Mouse (Mus musculus): ENCODE measurements around the gene Rap2c. TPM values are rescaled to one million over a fixed set of nuclear protein-coding genes. Genes with fewer than 3 reads are reported as not detected.

Gene Rap2c
- polyA plus RNA-seq, 1 experiment, result 8.3 TPM

GRCm38 (mm10) chrX:51058741-51059140, 40.9 kb upstream of the Rap2c start:
- H3K79me2 ChIP-seq (ENCODE audit: control insufficient read depth, insufficient read depth), result no peaks in the 10 kb centered on the region
- no peak overlapping the region for H3K4me3 ChIP-seq
- H3K4me2 ChIP-seq (ENCODE audit: low read depth), result no peak overlapping the region
- H3ac ChIP-seq (ENCODE audit: control insufficient read depth, insufficient read length), result no peak overlapping the region
- no peaks in the 10 kb centered on the region for H3K36me3 ChIP-seq (ENCODE audit: control insufficient read depth, insufficient read depth)
- no peak for TF ChIP-seq USF1 (IDR thresholded peaks at IDR 0.05; ENCODE audit: low read depth)
- no peak for TF ChIP-seq MYOD1 (IDR thresholded peaks at IDR 0.05; ENCODE audit: control insufficient read depth in 1 of 3, insufficient read length in 2 of 3, low read depth in 2 of 3)
- no peak for TF ChIP-seq SRF (IDR thresholded peaks at IDR 0.05; ENCODE audit: control insufficient read depth, insufficient read length, low read depth)
- TF ChIP-seq POLR2AphosphoS2 (IDR thresholded peaks at IDR 0.05; ENCODE audit: insufficient read length, low read depth), result no peak
- no peak for TF ChIP-seq MAX (IDR thresholded peaks at IDR 0.05; ENCODE audit: low read depth)
- no peak for TF ChIP-seq TCF3 (IDR thresholded peaks at IDR 0.05; ENCODE audit: insufficient read length, low read depth)
- TF ChIP-seq CEBPB (IDR thresholded peaks at IDR 0.05; ENCODE audit: insufficient read depth, poor library complexity, severe bottlenecking), result no peak
- no peaks in the 10 kb centered on the region for H3K27me3 ChIP-seq (ENCODE audit: control insufficient read depth, insufficient read depth, insufficient read length)

DNA sequence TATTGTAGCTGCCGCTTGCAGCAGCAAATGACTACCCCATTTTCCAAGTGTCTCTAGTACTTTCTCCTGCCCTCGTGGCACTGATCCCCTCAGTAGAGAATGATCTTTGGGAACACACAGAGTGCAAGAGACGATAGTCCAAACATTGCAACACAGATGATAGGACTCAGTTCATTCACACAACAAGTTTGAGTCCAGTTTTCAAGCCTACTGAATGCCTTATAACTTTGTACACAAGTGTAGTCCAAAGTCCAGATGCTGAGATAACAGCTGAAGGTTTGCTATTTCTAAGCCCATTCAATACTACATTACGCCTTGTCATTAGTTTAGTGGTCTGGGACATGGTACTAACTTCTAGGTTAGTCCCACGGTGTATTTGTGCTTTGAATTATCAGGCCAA, 40.5 kb upstream of the Rap2c start:
- no peaks in the 10 kb centered on the region for H3K27me3 ChIP-seq (ENCODE audit: control insufficient read depth, insufficient read depth, insufficient read length)
- H3K79me2 ChIP-seq (ENCODE audit: control insufficient read depth, insufficient read depth), result no peaks in the 10 kb centered on the region
- H3K4me2 ChIP-seq (ENCODE audit: low read depth), result no peak overlapping the region
- TF ChIP-seq POLR2AphosphoS2 (IDR thresholded peaks at IDR 0.05; ENCODE audit: insufficient read length, low read depth) (no peak), CEBPB (IDR thresholded peaks at IDR 0.05; ENCODE audit: insufficient read depth, poor library complexity, severe bottlenecking) (no peak)
- no peaks in the 10 kb centered on the region for H3K36me3 ChIP-seq (ENCODE audit: control insufficient read depth, insufficient read depth)
- no peak overlapping the region for H3K4me3 ChIP-seq
- H3ac ChIP-seq (ENCODE audit: control insufficient read depth, insufficient read length), result no peak overlapping the region

DNA sequence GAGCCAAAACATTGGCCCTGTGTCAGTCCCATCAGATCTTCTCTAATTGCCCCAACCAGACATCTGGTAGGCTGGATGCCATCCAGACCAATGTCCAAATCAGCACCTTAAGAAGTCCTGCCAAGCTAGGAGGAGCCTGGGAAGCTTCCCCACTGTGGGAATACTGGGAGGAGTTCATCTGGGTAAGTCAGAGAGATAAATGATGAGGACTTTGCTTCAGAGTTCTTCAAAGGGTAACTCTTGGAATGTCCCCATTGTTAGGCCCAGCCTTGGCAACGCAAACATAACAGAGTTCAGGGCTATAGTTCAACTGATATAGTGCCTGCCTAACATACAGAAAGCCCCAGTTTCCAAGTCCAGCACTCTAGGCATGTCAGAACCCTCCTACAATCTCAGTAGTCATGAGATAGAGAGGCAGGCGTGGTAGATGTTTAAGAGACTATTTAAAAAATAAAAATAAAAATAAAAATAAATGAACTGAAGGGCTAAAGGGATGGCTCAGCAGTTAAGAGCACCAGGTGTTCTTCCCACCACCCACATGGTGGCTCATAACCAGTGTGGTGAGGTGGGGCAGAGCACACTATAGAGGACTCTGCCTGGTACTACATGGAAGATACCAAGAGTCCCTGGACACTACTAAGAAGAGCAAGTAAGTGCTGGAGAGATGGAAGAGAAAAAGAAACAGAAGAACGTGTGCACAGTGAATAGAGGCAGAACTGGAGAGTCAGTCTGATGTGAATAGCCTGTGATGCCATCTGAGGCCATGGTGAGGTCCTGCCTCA, 34.1 kb upstream of the Rap2c start:
- no peaks in the 10 kb centered on the region for H3K36me3 ChIP-seq (ENCODE audit: control insufficient read depth, insufficient read depth)
- no peak overlapping the region for H3K4me3 ChIP-seq
- no peak overlapping the region for H3ac ChIP-seq (ENCODE audit: control insufficient read depth, insufficient read length)
- TF ChIP-seq MYOG (IDR thresholded peaks at IDR 0.05; ENCODE audit: control insufficient read depth in 1 of 3, insufficient read depth in 1 of 3, insufficient read length in 2 of 3, low read depth in 2 of 3), result no peak
- no peak for TF ChIP-seq E2F4 (IDR thresholded peaks at IDR 0.05; ENCODE audit: insufficient read depth)
- no peak for TF ChIP-seq MYOD1 (IDR thresholded peaks at IDR 0.05; ENCODE audit: control insufficient read depth in 1 of 3, insufficient read length in 2 of 3, low read depth in 2 of 3)
- no peak for TF ChIP-seq SRF (IDR thresholded peaks at IDR 0.05; ENCODE audit: control insufficient read depth, insufficient read length, low read depth)
- TF ChIP-seq USF1 (IDR thresholded peaks at IDR 0.05; ENCODE audit: low read depth), result no peak
- no peak for TF ChIP-seq POLR2A (IDR thresholded peaks at IDR 0.05; ENCODE audit: insufficient read length, low read depth)
- TF ChIP-seq TCF3 (IDR thresholded peaks at IDR 0.05; ENCODE audit: insufficient read length, low read depth), result no peak
- TF ChIP-seq MAX (IDR thresholded peaks at IDR 0.05; ENCODE audit: low read depth), result no peak
- no peak for TF ChIP-seq POLR2AphosphoS2 (IDR thresholded peaks at IDR 0.05; ENCODE audit: insufficient read length, low read depth)
- TF ChIP-seq REST (IDR thresholded peaks at IDR 0.05; ENCODE audit: insufficient read depth, insufficient read length), result no peak
- TF ChIP-seq TCF12 (IDR thresholded peaks at IDR 0.05; ENCODE audit: insufficient read depth, poor library complexity, severe bottlenecking), result no peak
- TF ChIP-seq CEBPB (IDR thresholded peaks at IDR 0.05; ENCODE audit: insufficient read depth, poor library complexity, severe bottlenecking), result no peak
- no peaks in the 10 kb centered on the region for H3K79me2 ChIP-seq (ENCODE audit: control insufficient read depth, insufficient read depth)
- no peaks in the 10 kb centered on the region for H3K27me3 ChIP-seq (ENCODE audit: control insufficient read depth, insufficient read depth, insufficient read length)
- H3K4me2 ChIP-seq (ENCODE audit: low read depth), result no peak overlapping the region

DNA sequence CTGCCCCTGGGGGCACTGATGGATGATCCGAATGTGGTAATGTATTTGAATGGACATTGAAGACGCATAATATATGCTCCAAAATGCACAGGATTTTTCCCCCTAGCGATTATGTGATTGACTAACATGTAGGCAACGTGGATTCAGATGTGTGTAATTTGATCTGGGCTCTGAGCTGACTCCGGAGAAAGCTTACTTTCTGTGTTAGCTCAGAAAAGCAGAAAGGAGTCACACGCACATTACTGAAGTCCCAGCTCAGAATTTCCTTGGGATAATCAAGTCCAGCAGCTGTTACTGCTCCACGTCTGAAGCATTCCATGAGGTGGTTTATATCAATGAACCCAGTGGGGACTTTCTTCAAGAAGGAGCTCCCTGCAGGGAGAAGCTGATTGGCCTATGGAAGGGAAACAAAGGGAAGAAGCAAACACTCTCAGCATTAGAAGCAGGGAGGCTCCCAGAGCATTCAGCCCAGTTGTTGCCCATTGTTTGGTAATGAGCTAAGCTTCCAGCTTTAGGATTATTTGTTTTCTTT, 17.9 kb upstream of the Rap2c start:
- Histone ChIP-seq H3K4me2 (ENCODE audit: low read depth) (peak overlapping the region; percentile 48), H3K4me3 (no peak overlapping the region), H3K27me3 (ENCODE audit: control insufficient read depth, insufficient read depth, insufficient read length) (no peaks in the 10 kb centered on the region), H3K79me2 (ENCODE audit: control insufficient read depth, insufficient read depth) (no peaks in the 10 kb centered on the region), H3ac (ENCODE audit: control insufficient read depth, insufficient read length) (no peak overlapping the region), H3K36me3 (ENCODE audit: control insufficient read depth, insufficient read depth) (no peaks in the 10 kb centered on the region)
- TF ChIP-seq MYOG (IDR thresholded peaks at IDR 0.05; ENCODE audit: control insufficient read depth in 1 of 3, insufficient read depth in 1 of 3, insufficient read length in 2 of 3, low read depth in 2 of 3), result no peak
- TF ChIP-seq TCF3 (IDR thresholded peaks at IDR 0.05; ENCODE audit: insufficient read length, low read depth), result no peak
- no peak for TF ChIP-seq CEBPB (IDR thresholded peaks at IDR 0.05; ENCODE audit: insufficient read depth, poor library complexity, severe bottlenecking)
- no peak for TF ChIP-seq MAX (IDR thresholded peaks at IDR 0.05; ENCODE audit: low read depth)
- no peak for TF ChIP-seq REST (IDR thresholded peaks at IDR 0.05; ENCODE audit: insufficient read depth, insufficient read length)
- TF ChIP-seq E2F4 (IDR thresholded peaks at IDR 0.05; ENCODE audit: insufficient read depth), result no peak
- no peak for TF ChIP-seq POLR2A (IDR thresholded peaks at IDR 0.05; ENCODE audit: insufficient read length, low read depth)
- no peak for TF ChIP-seq SRF (IDR thresholded peaks at IDR 0.05; ENCODE audit: control insufficient read depth, insufficient read length, low read depth)
- no peak for TF ChIP-seq TCF12 (IDR thresholded peaks at IDR 0.05; ENCODE audit: insufficient read depth, poor library complexity, severe bottlenecking)
- no peak for TF ChIP-seq POLR2AphosphoS2 (IDR thresholded peaks at IDR 0.05; ENCODE audit: insufficient read length, low read depth)
- TF ChIP-seq MYOD1 (IDR thresholded peaks at IDR 0.05; ENCODE audit: control insufficient read depth in 1 of 3, insufficient read length in 2 of 3, low read depth in 2 of 3), result no peak
- no peak for TF ChIP-seq USF1 (IDR thresholded peaks at IDR 0.05; ENCODE audit: low read depth)

- Histone ChIP-seq H3K79me2 (ENCODE audit: control insufficient read depth, insufficient read depth) (peaks cover 17% of the 10 kb centered on the region), H3K4me3 (peak overlapping the region; percentile 50), H3ac (ENCODE audit: control insufficient read depth, insufficient read length) (no peak overlapping the region), H3K27me3 (ENCODE audit: control insufficient read depth, insufficient read depth, insufficient read length) (no peaks in the 10 kb centered on the region), H3K4me2 (ENCODE audit: low read depth) (peak overlapping the region; percentile 66), H3K36me3 (ENCODE audit: control insufficient read depth, insufficient read depth) (no peaks in the 10 kb centered on the region)
- TF ChIP-seq E2F4 (IDR thresholded peaks at IDR 0.05; ENCODE audit: insufficient read depth), result no peak
- TF ChIP-seq CEBPB (IDR thresholded peaks at IDR 0.05; ENCODE audit: insufficient read depth, poor library complexity, severe bottlenecking), result no peak
- no peak for TF ChIP-seq TCF3 (IDR thresholded peaks at IDR 0.05; ENCODE audit: insufficient read length, low read depth)
- TF ChIP-seq POLR2AphosphoS2 (IDR thresholded peaks at IDR 0.05; ENCODE audit: insufficient read length, low read depth), result no peak
- no peak for TF ChIP-seq MYOG (IDR thresholded peaks at IDR 0.05; ENCODE audit: control insufficient read depth in 1 of 3, insufficient read depth in 1 of 3, insufficient read length in 2 of 3, low read depth in 2 of 3)
- TF ChIP-seq MAX (IDR thresholded peaks at IDR 0.05; ENCODE audit: low read depth), result no peak
- no peak for TF ChIP-seq REST (IDR thresholded peaks at IDR 0.05; ENCODE audit: insufficient read depth, insufficient read length)
- no peak for TF ChIP-seq TCF12 (IDR thresholded peaks at IDR 0.05; ENCODE audit: insufficient read depth, poor library complexity, severe bottlenecking)
- no peak for TF ChIP-seq USF1 (IDR thresholded peaks at IDR 0.05; ENCODE audit: low read depth)
- no peak for TF ChIP-seq POLR2A (IDR thresholded peaks at IDR 0.05; ENCODE audit: insufficient read length, low read depth)
- no peak for TF ChIP-seq MYOD1 (IDR thresholded peaks at IDR 0.05; ENCODE audit: control insufficient read depth in 1 of 3, insufficient read length in 2 of 3, low read depth in 2 of 3)
- TF ChIP-seq SRF (IDR thresholded peaks at IDR 0.05; ENCODE audit: control insufficient read depth, insufficient read length, low read depth), result no peak
These were observed 2.1 kb upstream of the Rap2c start for GRCm38 (mm10) chrX:51019884-51020283.
